Mouse (Mus musculus) macrophage (primary cell): ENCODE results near the gene Frat1. TPM values are rescaled to one million over a fixed set of nuclear protein-coding genes. Genes with fewer than 3 reads are reported as not detected.

Source experiments
- H3K27ac ChIP-seq: fragments of 350-480 bp; formaldehyde crosslinking; 2 replicates; pipeline ENCODE4 v1.9.0; 2021
- H3K36me3 ChIP-seq: fragments of 350-480 bp; formaldehyde crosslinking; 2 replicates; pipeline ENCODE4 v1.9.0; 2021; ENCODE audit errors: inconsistent target
- H3K4me3 ChIP-seq: fragments of 350-480 bp; formaldehyde crosslinking; 2 replicates; pipeline ENCODE4 v1.9.0; 2021; ENCODE audit errors: inconsistent target
- H3K79me2 ChIP-seq: fragments of 350-480 bp; formaldehyde crosslinking; 2 replicates; pipeline ENCODE4 v1.9.0; 2021; ENCODE audit errors: inconsistent target
- WGBS: methylation state at CpG from one replicate; pipeline ENCODE4 v1.1.7; 2026; ENCODE audit warnings: inconsistent platforms; ENCODE audit not compliant: missing documents; 5-methylcytosine and 5-hydroxymethylcytosine counted together
- polyA plus RNA-seq: library from polyadenylated mRNA; stranded (reverse); fragments of 250-400 nt; gene quantifications from 3 replicates; pipeline ENCODE4 v1.2.4, GENCODE M21; 2018; ENCODE audit warnings: inconsistent platforms

Frat1 gene
- polyA plus RNA-seq, 1 experiment from 2014 or later, result 1.3 TPM

DNA sequence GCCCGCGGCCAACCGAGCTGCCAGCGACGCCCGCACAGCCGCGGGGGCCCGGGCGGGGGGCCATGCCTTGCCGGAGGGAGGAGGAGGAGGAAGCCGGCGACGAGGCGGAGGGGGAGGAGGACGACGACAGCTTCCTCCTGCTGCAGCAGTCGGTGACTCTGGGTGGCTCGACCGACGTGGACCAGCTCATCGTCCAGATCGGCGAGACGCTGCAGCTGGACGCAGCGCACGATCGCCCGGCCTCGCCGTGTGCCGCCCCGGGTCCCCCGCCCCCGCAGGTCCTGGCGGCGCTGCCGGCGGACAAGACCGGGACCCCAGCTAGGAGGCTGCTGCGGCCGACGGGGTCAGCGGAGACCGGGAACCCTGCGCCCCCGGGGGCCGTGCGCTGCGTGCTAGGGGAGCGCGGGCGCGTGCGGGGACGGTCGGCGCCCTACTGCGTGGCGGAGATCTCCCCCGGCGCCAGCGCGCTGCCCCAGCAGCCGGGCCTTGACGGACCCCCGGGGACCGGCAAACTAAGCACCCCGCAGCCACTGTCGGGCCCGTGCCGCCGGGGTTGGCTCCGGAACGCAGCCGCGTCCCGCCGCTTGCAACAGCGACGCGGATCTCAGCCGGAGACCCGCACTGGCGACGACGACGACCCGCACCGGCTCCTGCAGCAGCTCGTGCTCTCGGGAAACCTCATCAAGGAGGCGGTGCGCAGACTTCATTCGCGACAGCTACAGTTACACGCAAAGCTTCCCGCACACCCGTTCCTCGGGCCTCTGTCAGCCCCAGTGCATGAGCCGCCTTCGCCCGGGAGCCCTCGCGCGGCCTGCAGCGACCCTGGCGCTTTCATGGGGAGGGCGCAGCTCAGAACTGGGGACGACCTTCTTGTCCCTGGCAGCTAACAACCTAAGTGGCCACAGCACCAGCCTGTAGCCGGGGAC, 599 bp downstream of the Frat1 start:
- Histone ChIP-seq H3K27ac (no peak overlapping the region), H3K36me3 (no peaks in the 10 kb centered on the region), H3K4me3 (peak overlapping the region; percentile 16; the same call in 1 of the 2 replicates), H3K79me2 (no peaks in the 10 kb centered on the region)
- under 1% methylated on average over 77 of the region's 112 CpGs for WGBS

- Histone ChIP-seq H3K27ac (no peak overlapping the region), H3K79me2 (no peaks in the 10 kb centered on the region), H3K4me3 (peak overlapping the region; percentile 16; the same call in 1 of the 2 replicates), H3K36me3 (no peaks in the 10 kb centered on the region)
- 5% methylated on average over 12 of the region's 19 CpGs for WGBS
These were observed 1.4 kb downstream of the Frat1 start for GRCm38 (mm10) chr19:41831101-41831570.

DNA sequence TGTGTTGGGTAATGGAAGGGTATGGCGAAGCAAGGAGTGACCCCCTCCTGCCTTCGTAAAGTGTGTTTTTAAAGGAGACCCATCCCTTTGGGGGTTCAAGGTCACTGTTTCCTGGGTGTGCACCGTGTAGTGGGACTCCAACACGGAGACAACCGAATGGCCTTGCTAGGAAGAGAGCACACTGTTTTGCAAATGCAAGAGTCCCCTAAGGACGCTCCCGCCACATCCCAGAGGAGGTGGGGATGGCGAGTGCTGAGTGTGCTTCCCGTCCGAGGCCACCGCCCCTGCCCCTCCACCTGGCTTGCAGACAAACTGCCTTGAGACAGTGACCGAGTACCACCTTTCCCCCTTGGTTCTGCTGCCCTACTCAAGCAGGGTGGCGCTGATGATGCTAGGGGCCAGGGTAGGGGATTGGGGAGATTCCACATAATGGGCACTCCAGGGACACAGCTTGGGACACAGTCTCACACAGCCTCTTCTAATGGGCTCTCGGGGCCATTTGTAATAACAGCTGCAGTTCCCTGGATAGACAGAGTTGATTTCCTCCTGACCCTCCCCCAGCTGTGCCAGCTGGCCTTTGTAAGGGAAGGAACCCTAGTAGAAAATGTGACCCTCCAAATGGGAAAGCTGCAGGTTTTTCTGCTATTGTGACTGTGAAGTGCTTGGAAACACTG, 2.1 kb downstream of the Frat1 start:
- 67% methylated on average over 14 of the region's 14 CpGs for WGBS
- H3K79me2 ChIP-seq, result no peaks in the 10 kb centered on the region
- H3K36me3 ChIP-seq, result no peaks in the 10 kb centered on the region
- no peak overlapping the region for H3K4me3 ChIP-seq
- no peak overlapping the region for H3K27ac ChIP-seq

DNA sequence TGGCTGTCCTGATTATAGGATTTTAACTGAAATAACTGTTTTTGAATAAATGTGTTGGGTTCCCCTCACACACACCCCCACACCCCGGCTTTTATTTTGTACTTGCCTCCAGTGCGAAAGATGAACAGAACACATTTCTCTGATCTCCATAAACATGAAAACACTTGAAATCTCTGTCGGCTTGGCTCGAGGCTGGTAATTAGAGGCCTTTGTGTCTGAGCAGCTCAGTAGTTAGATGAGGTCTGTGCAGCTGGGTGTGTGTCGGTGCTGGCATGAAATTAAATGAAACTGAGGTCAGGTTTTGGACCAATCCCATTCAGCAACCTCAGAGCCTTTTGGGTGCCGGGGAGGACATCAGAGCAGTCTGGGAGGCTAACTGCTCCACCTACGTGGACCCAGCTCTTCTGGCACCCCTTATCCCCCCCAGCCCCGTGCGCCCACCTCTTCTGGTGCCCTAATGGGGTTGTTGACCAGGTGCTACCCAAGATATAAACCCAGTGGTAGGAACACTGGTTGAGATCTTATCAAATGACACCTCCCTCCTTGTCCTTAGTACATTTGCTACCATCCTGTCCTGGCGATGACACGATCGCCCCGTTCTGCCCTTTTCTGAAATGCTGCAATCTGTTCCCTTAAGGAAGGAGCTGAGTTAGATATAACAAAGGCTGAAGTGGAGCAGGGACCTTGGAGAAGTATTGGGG, 2.9 kb downstream of the Frat1 start:
- H3K27ac ChIP-seq, result no peak overlapping the region
- no peaks in the 10 kb centered on the region for H3K79me2 ChIP-seq
- H3K4me3 ChIP-seq, result no peak overlapping the region
- H3K36me3 ChIP-seq, result no peaks in the 10 kb centered on the region
- 86% methylated on average over 13 of the region's 13 CpGs for WGBS

- WGBS, result 83% methylated on average over 6 of the region's 6 CpGs
- Histone ChIP-seq H3K27ac (no peak overlapping the region), H3K79me2 (no peaks in the 10 kb centered on the region), H3K36me3 (no peaks in the 10 kb centered on the region), H3K4me3 (no peak overlapping the region)
These were observed 5.6 kb downstream of the Frat1 start for GRCm38 (mm10) chr19:41835407-41835806.

DNA sequence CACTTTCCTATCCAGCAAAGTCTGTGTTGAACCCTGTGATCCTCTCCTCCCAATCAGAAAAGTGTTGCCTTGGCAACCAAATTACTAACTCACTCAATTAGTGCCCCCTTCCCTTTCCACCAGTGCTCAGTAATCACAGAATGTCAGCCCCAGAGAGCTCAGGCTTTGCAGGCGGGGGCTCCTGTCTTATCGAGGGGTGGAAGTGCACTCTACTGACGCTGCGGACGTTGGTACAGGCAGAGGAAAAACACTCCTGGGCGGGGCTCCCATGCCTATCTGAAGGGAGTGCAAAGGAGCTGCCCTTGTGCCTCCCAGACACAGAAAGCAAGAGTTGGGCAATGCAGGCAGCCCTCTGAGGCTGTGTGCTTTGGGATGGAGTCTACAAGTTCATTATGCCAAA, 6.0 kb downstream of the Frat1 start:
- H3K79me2 ChIP-seq, result no peaks in the 10 kb centered on the region
- H3K4me3 ChIP-seq, result no peak overlapping the region
- 34% methylated on average over 6 of the region's 6 CpGs for WGBS
- no peaks in the 10 kb centered on the region for H3K36me3 ChIP-seq
- no peak overlapping the region for H3K27ac ChIP-seq

DNA sequence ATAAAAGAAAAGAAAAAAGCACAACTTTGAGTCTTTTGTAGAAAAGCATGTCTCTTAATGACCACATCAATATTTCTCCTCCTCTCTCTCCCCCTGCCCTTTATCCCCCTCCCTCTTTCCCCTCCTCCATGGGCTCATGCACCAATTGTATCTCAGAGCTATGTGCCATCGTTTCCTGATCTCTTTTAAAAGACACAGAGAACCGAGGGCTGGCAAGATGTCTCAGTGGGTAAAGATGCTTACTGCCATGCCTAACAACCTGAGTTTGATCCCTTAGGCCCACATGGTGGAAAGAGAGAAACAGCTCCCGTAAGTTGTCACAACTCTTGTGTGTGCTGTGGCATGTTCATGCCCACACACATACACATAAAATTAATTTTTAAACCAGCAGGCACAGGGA, 6.9 kb downstream of the Frat1 start:
- Histone ChIP-seq H3K4me3 (no peak overlapping the region), H3K36me3 (no peaks in the 10 kb centered on the region), H3K79me2 (no peaks in the 10 kb centered on the region), H3K27ac (no peak overlapping the region)
- WGBS, result 97% methylated on average over 3 of the region's 3 CpGs

- Histone ChIP-seq H3K4me3 (no peak overlapping the region), H3K36me3 (no peaks in the 10 kb centered on the region), H3K27ac (no peak overlapping the region), H3K79me2 (no peaks in the 10 kb centered on the region)
- 92% methylated on average over 9 of the region's 9 CpGs for WGBS
These were observed 7.6 kb downstream of the Frat1 start for GRCm38 (mm10) chr19:41837194-41837916.

GRCm38 (mm10) chr19:41837917-41838261, 8.1 kb downstream of the Frat1 start:
- no peak overlapping the region for H3K27ac ChIP-seq
- no peaks in the 10 kb centered on the region for H3K79me2 ChIP-seq
- no peak overlapping the region for H3K4me3 ChIP-seq
- WGBS, result 74% methylated on average over 4 of the region's 4 CpGs
- no peaks in the 10 kb centered on the region for H3K36me3 ChIP-seq

- H3K79me2 ChIP-seq, result no peaks in the 10 kb centered on the region
- WGBS, result 100% methylated on average over 6 of the region's 6 CpGs
- no peak overlapping the region for H3K27ac ChIP-seq
- H3K36me3 ChIP-seq, result no peaks in the 10 kb centered on the region
- H3K4me3 ChIP-seq, result no peak overlapping the region
These were observed 9.0 kb downstream of the Frat1 start for GRCm38 (mm10) chr19:41838808-41839207.

DNA sequence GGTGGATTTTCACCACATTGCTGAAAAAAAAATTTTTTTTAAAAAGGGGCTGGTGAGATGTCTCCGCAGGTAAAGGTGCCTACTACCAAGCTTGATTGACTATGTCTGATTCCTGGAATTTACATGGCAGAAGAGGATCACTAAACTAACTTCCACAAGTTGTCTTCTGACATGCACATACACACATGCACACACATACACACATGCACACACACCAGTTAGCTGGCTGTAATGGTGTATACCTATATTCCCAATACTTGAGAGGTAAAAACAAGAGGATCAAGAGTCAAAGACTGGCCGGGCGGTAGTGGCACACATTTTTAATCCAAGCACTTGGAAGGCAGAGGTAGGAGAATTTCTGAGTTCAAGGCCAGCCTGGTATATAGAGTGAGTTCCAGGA, 9.9 kb downstream of the Frat1 start:
- Histone ChIP-seq H3K4me3 (no peak overlapping the region), H3K36me3 (no peaks in the 10 kb centered on the region), H3K79me2 (no peaks in the 10 kb centered on the region), H3K27ac (no peak overlapping the region)
- WGBS, result 94% methylated on average over 3 of the region's 3 CpGs

GRCm38 (mm10) chr19:41841105-41841750, 11.5 kb downstream of the Frat1 start:
- H3K36me3 ChIP-seq, result no peaks in the 10 kb centered on the region
- no peak overlapping the region for H3K27ac ChIP-seq
- no peak overlapping the region for H3K4me3 ChIP-seq
- H3K79me2 ChIP-seq, result no peaks in the 10 kb centered on the region
- 88% methylated on average over 7 of the region's 7 CpGs for WGBS

DNA sequence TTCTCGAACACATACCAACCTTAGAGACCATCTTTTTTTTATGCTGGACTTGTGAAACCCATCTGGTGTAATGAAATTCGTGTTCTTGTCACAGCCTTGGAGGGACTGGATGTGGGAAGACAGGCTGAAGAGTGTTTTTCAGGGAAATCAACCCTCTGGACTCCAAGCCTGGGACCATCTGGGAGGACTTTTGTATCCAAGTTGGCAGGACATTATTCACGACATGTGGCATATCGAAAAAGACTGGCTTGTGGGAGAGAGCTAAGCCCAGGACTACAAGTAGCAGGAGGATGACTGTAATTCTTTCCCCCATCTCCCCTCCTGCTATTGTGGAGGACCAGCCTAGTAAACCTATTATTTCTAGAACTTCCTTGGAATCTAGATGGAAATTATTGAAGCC, 12.4 kb downstream of the Frat1 start:
- Histone ChIP-seq H3K27ac (no peak overlapping the region), H3K79me2 (no peaks in the 10 kb centered on the region), H3K4me3 (no peak overlapping the region), H3K36me3 (no peaks in the 10 kb centered on the region)
- WGBS, result 95% methylated on average over 4 of the region's 4 CpGs

GRCm38 (mm10) chr19:41842706-41843105, 12.9 kb downstream of the Frat1 start:
- Histone ChIP-seq H3K27ac (no peak overlapping the region), H3K79me2 (no peaks in the 10 kb centered on the region), H3K36me3 (no peaks in the 10 kb centered on the region), H3K4me3 (no peak overlapping the region)
- 13% methylated on average over 4 of the region's 4 CpGs for WGBS
